Mouse (Mus musculus) mature B cell (primary cell): ENCODE measurements around the gene Thy1.

Source experiments
- in situ Hi-C: fragments of 300-500 bp; cut with MboI; formaldehyde crosslinking; loops from 2 replicates; pipeline ENCODE4 v1.14.3; 2019

Gene Thy1

GRCm38 (mm10) chr9:44067241-44067959 lies 24.2 kb downstream of the Thy1 start:
- in situ Hi-C loops, result no loop called here

GRCm38 (mm10) chr9:44067960-44068330 lies 24.8 kb downstream of the Thy1 start:
- in situ Hi-C loops, result no loop called here

GRCm38 (mm10) chr9:44069252-44069651 lies 26.1 kb downstream of the Thy1 start:
- in situ Hi-C loops, result no loop called here

- in situ Hi-C loops, result no loop called here
Observed at GRCm38 (mm10) chr9:44070113-44070843, 27.1 kb downstream of the Thy1 start.

GRCm38 (mm10) chr9:44070844-44071231 lies 27.7 kb downstream of the Thy1 start:
- in situ Hi-C loops, result no loop called here

GRCm38 (mm10) chr9:44071914-44072598 lies 28.9 kb downstream of the Thy1 start:
- in situ Hi-C loops, result no loop called here

- in situ Hi-C loops, result no loop called here
Observed at GRCm38 (mm10) chr9:44072599-44072915, 29.4 kb downstream of the Thy1 start.

GRCm38 (mm10) chr9:44073115-44073514 lies 29.9 kb downstream of the Thy1 start:
- in situ Hi-C loops, result no loop called here

- in situ Hi-C loops, result no loop called here
Observed at GRCm38 (mm10) chr9:44074395-44075275, 31.5 kb downstream of the Thy1 start.

- in situ Hi-C loops, result no loop called here
Observed at GRCm38 (mm10) chr9:44075276-44075995, 32.3 kb downstream of the Thy1 start.

GRCm38 (mm10) chr9:44075996-44076763 lies 33.0 kb downstream of the Thy1 start:
- in situ Hi-C loops, result no loop called here

- in situ Hi-C loops, result no loop called here
Observed at GRCm38 (mm10) chr9:44076764-44077120, 33.6 kb downstream of the Thy1 start.

GRCm38 (mm10) chr9:44077266-44077910 lies 34.2 kb downstream of the Thy1 start:
- in situ Hi-C loops, result no loop called here

GRCm38 (mm10) chr9:44078136-44078797 lies 35.1 kb downstream of the Thy1 start:
- in situ Hi-C loops, result no loop called here

GRCm38 (mm10) chr9:44078955-44079756 lies 36.0 kb downstream of the Thy1 start:
- in situ Hi-C loops, result no loop called here

GRCm38 (mm10) chr9:44079997-44080780 lies 37.0 kb downstream of the Thy1 start:
- in situ Hi-C loops, result no loop called here

- in situ Hi-C loops, result no loop called here
Observed at GRCm38 (mm10) chr9:44080953-44081352, 37.8 kb downstream of the Thy1 start.

- in situ Hi-C loops, result no loop called here
Observed at GRCm38 (mm10) chr9:44081581-44081980, 38.4 kb downstream of the Thy1 start.
